Mouse (Mus musculus): ENCODE data around the gene Ikzf3. TPM values are rescaled to one million over a fixed set of nuclear protein-coding genes. Genes with fewer than 3 reads are reported as not detected.

Ikzf3 gene
- total and polyA plus RNA-seq, 3 experiments = 0.36 to 0.86 (median 0.72) TPM

DNA sequence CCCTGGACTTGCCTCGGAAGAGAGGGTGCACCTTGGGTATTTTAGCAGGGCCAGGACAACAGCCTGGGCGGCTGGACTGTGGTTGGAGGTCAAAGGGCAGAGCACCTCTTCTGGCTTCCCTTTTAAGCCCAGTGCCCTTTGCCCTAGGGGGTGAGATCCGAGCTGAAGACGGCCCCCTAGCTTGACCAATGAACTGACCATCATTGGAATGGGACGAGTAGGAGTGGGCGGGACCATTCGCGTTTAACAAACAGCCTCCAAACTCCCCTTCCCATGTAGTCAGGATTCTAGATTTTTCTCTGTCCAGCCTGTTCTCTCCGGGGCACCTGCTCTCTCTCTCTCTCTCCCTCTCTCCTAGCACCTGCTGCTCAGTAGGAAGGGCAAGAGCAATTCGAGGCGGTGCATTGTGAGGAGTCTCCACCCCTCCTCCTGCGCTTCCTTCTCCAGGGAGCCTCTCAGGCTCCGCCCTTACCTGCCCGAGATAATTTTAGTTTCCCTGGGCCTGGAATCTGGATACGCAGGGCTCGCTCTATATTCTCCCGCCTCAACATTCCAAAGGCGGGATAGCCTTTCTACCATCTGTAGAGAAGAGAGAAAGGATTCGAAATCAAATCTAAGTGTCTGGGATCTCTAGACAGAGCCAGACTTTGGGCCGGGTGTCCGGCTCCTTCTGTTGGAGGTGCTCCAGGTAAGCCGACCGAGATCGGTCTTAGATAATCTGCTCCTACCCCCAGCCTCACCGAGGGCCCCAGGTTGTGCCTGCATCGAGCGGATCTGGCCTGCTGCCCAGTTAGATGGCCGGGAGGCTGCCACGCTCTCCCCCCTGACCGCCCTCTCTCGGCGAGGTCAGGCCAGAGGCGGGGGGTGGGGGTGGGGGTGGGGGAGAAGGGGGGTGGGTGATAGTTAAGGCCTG is 99.0 kb downstream of the Ikzf3 start:
- DNase-seq = peak; percentile 31

- no peak for DNase-seq
These were observed 99.6 kb downstream of the Ikzf3 start, which contains the start of gene Grb7 for GRCm38 (mm10) chr11:98446213-98446561. TSS of gene Grb7 (plus strand) at chr11:98446394.

DNA sequence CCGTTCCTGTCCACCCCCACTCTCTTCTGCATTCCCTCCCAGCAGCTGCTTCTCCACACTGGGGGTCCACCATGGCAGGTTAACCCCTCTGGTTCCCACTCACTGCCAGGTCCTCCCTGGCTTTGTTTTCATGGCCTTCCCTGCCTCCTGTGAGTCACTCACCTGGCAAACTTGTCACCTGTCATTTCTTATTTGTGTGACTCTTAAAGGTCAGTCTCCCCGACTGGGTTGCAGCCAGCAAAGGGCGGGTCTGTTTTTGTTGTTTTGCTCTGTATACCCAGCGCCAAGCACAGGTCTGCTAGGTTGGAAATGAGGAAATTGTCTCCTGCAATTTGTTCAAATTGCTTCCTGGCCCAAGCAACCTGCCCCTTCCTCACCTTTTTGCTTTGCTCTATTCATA is 100.2 kb downstream of the Ikzf3 start:
- no peak for DNase-seq

GRCm38 (mm10) chr11:98445238-98445637 is 100.6 kb downstream of the Ikzf3 start:
- DNase-seq = no peak

DNA sequence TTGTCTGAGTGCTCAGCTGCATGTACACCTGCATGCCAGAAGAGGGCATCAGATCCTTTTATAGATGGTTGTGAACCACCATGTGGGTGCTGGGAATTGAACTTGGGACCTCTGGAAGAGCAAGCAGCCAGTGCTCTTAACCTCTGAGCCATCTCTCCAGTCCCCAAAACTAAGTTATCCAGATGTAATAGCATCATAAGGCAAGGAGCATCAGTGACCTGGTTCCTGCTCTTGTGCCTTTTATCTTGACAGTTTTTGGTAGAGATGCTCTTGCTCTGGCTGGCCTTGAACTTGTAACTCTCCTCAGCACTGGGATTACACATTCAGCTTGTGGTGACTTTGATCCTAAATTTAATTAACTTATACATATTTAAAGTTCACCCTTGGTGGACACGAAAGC is 102.1 kb downstream of the Ikzf3 start:
- DNase-seq = no peak

GRCm38 (mm10) chr11:98438331-98439158 is 107.3 kb downstream of the Ikzf3 start, which contains the start of gene Mien1:
TSS of gene Mien1 (minus strand) at chr11:98438991.
- peak; percentile 95 for DNase-seq

DNA sequence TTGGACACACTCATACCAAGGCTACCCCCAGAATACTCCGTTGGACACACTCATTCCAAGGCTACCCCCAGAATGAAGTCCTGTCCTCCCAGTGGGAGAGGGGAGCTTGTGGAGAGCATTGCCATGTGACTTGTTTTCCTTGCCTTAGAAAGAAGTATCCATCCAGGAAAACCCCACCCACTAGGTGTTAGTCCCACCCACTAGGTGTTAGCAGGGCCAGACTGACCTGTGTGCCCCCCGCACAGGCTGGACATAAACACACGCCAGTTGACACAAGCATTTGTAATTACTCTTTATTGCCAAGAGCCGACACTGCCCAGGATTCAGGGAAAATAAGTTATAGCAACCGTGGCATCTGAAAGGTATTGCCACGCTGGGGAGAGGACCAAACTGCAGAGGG is 108.4 kb downstream of the Ikzf3 start:
- DNase-seq = no peak

DNA sequence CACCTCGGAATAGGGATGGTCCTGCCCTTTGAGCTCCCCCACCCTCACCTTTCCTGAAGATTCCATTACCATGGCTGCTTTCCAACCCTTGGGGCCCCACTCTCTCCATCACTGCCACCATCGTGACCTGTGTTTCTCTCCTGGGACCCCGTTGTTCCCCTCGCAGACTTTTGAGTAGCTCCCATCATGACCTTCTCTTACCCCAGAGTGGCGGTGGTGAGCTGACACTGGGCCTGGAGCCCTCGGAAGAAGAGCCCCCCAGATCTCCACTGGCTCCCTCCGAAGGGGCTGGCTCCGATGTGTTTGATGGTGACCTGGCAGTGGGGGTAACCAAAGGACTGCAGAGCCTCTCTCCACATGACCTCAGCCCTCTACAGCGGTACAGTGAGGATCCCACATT is 110.1 kb downstream of the Ikzf3 start:
- DNase-seq = no peak

GRCm38 (mm10) chr11:98431743-98432502 is 113.9 kb downstream of the Ikzf3 start:
- no peak for DNase-seq

- DNase-seq = no peak
These were observed 117.4 kb downstream of the Ikzf3 start for GRCm38 (mm10) chr11:98428436-98428835.

DNA sequence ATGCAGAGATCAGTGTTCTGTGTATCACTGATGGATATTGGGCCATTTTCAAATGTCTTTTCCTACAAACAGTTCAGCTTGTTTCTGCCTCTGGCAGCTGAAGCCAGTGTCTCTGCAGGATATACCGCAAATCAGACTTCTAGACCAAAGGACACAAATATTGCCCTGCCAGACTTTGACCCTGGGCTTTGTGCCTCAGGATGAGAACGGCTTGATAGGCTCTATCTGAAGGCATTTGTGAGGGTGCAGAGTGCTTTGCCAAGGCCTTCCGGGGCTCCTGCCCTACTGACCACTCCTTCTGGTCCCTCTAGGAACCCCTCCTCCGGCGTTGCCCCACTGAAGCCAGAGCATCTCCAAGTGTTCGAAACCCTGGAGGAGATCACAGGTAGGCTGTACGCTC is 119.2 kb downstream of the Ikzf3 start:
- no peak for DNase-seq

DNA sequence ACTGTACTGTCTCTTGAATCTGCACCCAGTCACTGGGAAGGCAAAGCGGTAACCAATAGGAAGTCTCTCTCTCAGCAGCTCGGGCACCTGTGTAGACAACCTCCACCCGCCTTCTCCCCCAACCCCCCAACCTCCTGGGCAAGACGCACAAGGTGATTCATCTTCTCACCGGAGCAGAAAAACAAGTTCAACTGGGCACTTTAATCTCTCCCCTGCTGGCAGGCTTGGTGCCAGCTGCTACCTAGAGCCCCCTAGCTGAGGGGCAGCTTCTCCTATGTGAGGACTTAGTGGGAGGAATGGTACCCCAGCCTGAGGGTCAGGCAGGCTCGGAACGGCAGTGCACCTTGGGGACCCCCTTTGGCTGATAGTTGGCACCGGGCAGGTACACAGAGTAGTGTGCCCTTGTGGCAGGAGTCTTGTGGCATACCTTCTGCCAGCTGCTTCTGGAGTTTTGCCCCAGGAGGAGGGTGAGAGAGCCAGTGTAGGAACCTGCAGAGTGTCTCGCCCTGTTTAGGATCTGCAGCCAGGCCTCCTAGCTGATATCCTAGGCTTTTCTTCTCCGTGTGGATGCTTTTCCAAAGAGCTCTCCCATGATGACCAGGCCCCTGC is 126.8 kb downstream of the Ikzf3 start:
- DNase-seq = no peak

DNA sequence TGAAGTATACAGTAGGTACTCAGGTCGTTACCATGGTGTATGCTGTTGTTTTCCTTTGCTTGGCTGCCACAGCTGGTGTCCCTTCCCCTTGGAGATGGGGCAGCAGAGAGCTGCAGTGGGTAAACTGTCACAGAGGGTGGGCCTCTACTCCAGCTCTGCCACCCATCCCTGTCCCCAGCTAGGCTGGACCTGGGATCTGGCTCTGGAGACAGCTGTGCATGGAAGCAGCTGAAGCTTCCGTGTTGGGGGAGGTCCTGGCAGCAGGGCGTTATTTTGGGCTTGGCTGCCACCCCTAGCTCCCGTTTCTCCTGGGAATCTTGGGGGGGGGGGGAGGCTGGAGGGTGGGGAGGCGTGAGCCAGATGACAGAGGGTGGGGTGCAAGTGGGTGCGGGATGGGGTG is 127.6 kb downstream of the Ikzf3 start:
- no peak for DNase-seq

DNA sequence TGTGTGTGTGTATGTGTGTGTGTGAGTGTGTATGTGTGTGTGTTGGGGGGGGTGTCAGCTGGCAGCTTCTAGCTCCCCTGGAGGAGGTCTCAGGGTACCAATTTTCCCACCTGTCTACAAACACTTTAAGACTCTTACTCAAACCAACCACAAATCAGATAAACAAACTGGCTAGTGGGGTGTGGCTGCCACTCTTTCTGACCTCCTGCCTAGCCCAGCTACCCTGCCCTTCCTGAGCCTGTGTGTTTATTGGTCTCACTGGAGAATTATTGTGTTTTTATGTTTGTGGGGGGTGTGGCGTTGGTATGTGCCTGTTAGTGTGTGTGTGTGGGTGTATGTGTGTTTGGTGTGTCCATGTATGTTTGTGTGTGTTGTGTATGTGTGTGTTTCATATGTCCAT is 128.8 kb downstream of the Ikzf3 start:
- DNase-seq = no peak

Other genes with a start within 250 kb of the Ikzf3 start
- not detected for gene Neurod2, start 216.4 kb downstream of the Ikzf3 start, total RNA-seq (2021)
- not detected in 2 replicates for gene Neurod2, start 216.4 kb downstream of the Ikzf3 start, polyA plus RNA-seq (2012; rRNA removed)
- gene Ppp1r1b, start 197.6 kb downstream of the Ikzf3 start, total RNA-seq (2021) = under 1 TPM; 0.17 to 0.55 TPM
- 0.22 and 0.37 TPM in 2 replicates for gene Ppp1r1b, start 197.6 kb downstream of the Ikzf3 start, polyA plus RNA-seq (2012; rRNA removed)
- 10 to 100 TPM; 20.8 to 23.5 TPM for gene Stard3, start 187.7 kb downstream of the Ikzf3 start, total RNA-seq (2021)
- 65.3 and 67.8 TPM in 2 replicates for gene Stard3, start 187.7 kb downstream of the Ikzf3 start, polyA plus RNA-seq (2012; rRNA removed)
- under 1 TPM; 0.31 to 0.32 TPM for gene Tcap, start 162.2 kb downstream of the Ikzf3 start, total RNA-seq (2021)
- 0.46 and 0.54 TPM in 2 replicates for gene Tcap, start 162.2 kb downstream of the Ikzf3 start, polyA plus RNA-seq (2012; rRNA removed)
- gene Pnmt, start 159.6 kb downstream of the Ikzf3 start, total RNA-seq (2021) = 100 to 1,000 TPM; 314 to 601 TPM
- gene Pnmt, start 159.6 kb downstream of the Ikzf3 start, polyA plus RNA-seq (2012; rRNA removed) = 379 and 598 TPM in 2 replicates
- 1 to 10 TPM; 4.7 to 5.9 TPM for gene Pgap3, start 145.5 kb downstream of the Ikzf3 start, total RNA-seq (2021)
- 18.4 and 20.3 TPM in 2 replicates for gene Pgap3, start 145.5 kb downstream of the Ikzf3 start, polyA plus RNA-seq (2012; rRNA removed)
- gene Erbb2, start 133.6 kb downstream of the Ikzf3 start, total RNA-seq (2021) = 1 to 10 TPM; 2.4 to 5.9 TPM
- gene Erbb2, start 133.6 kb downstream of the Ikzf3 start, polyA plus RNA-seq (2012; rRNA removed) = 7.0 and 7.2 TPM in 2 replicates
- 10 to 100 TPM; 88.5 to 93.5 TPM for gene Mien1, start 107.0 kb downstream of the Ikzf3 start, total RNA-seq (2021)
- gene Mien1, start 107.0 kb downstream of the Ikzf3 start, polyA plus RNA-seq (2012; rRNA removed) = 43.0 and 49.2 TPM in 2 replicates
- gene Grb7, start 99.6 kb downstream of the Ikzf3 start, total RNA-seq (2021) = under 1 TPM; 0.35 to 0.45 TPM
- 0.97 and 1.1 TPM in 2 replicates for gene Grb7, start 99.6 kb downstream of the Ikzf3 start, polyA plus RNA-seq (2012; rRNA removed)
- gene Zpbp2, start 5.1 kb upstream of the Ikzf3 start, total RNA-seq (2021) = under 1 TPM; 0.66 to 0.69 TPM
- gene Zpbp2, start 5.1 kb upstream of the Ikzf3 start, polyA plus RNA-seq (2012; rRNA removed) = 0.10 and 0.30 TPM in 2 replicates
- gene Ormdl3, start 41.3 kb upstream of the Ikzf3 start, total RNA-seq (2021) = 100 to 1,000 TPM in 1 of 2 experiments, 10 to 100 TPM in 1; 94.9 to 180 TPM
- gene Ormdl3, start 41.3 kb upstream of the Ikzf3 start, polyA plus RNA-seq (2012; rRNA removed) = 151 and 188 TPM in 2 replicates
- gene Lrrc3c, start 52.3 kb upstream of the Ikzf3 start, total RNA-seq (2021) = not detected
- not detected in 2 replicates for gene Lrrc3c, start 52.3 kb upstream of the Ikzf3 start, polyA plus RNA-seq (2012; rRNA removed)
- 10 to 100 TPM in 1 of 2 experiments, 1 to 10 TPM in 1; 6.3 to 15.3 TPM for gene Gm12355, start 79.6 kb upstream of the Ikzf3 start, total RNA-seq (2021)
- gene Gm12355, start 79.6 kb upstream of the Ikzf3 start, polyA plus RNA-seq (2012; rRNA removed) = not detected in 2 replicates
- 10 to 100 TPM in 1 of 2 experiments, 1 to 10 TPM in 1; 4.7 to 19.4 TPM for gene Gsdma3, start 80.3 kb upstream of the Ikzf3 start, total RNA-seq (2021)
- gene Gsdma3, start 80.3 kb upstream of the Ikzf3 start, polyA plus RNA-seq (2012; rRNA removed) = not detected in 2 replicates
- under 1 TPM; 0.35 to 0.69 TPM for gene Gsdma2, start 100.7 kb upstream of the Ikzf3 start, total RNA-seq (2021)
- 0.12 TPM in 2 replicates for gene Gsdma2, start 100.7 kb upstream of the Ikzf3 start, polyA plus RNA-seq (2012; rRNA removed)
- gene Gsdma, start 118.3 kb upstream of the Ikzf3 start, total RNA-seq (2021) = not detected
- gene Gsdma, start 118.3 kb upstream of the Ikzf3 start, polyA plus RNA-seq (2012; rRNA removed) = not detected in 2 replicates
- 100 to 1,000 TPM; 128 to 130 TPM for gene Psmd3, start 136.5 kb upstream of the Ikzf3 start, total RNA-seq (2021)
- gene Psmd3, start 136.5 kb upstream of the Ikzf3 start, polyA plus RNA-seq (2012; rRNA removed) = 177 and 195 TPM in 2 replicates
- not detected for gene Csf3, start 155.2 kb upstream of the Ikzf3 start, total RNA-seq (2021)
- gene Csf3, start 155.2 kb upstream of the Ikzf3 start, polyA plus RNA-seq (2012; rRNA removed) = 0.26 TPM in 1 of 2 replicates, not detected in the other
- 10 to 100 TPM; 45.3 to 55.1 TPM for gene Med24, start 183.4 kb upstream of the Ikzf3 start, total RNA-seq (2021)
- gene Med24, start 183.4 kb upstream of the Ikzf3 start, polyA plus RNA-seq (2012; rRNA removed) = 74.3 and 99.6 TPM in 2 replicates
- gene Thra, start 194.6 kb upstream of the Ikzf3 start, total RNA-seq (2021) = 10 to 100 TPM; 84.6 to 86.1 TPM
- 105 and 132 TPM in 2 replicates for gene Thra, start 194.6 kb upstream of the Ikzf3 start, polyA plus RNA-seq (2012; rRNA removed)
- gene Nr1d1, start 229.3 kb upstream of the Ikzf3 start, total RNA-seq (2021) = 100 to 1,000 TPM; 135 to 155 TPM
- gene Nr1d1, start 229.3 kb upstream of the Ikzf3 start, polyA plus RNA-seq (2012; rRNA removed) = 404 and 577 TPM in 2 replicates
- gene Msl1, start 249.5 kb upstream of the Ikzf3 start, total RNA-seq (2021) = 10 to 100 TPM; 80.9 to 98.0 TPM
- gene Msl1, start 249.5 kb upstream of the Ikzf3 start, polyA plus RNA-seq (2012; rRNA removed) = 63.2 and 65.0 TPM in 2 replicates